Mouse (Mus musculus) forebrain, embryonic 16.5 days (tissue): ENCODE measurements around the gene Dennd5b. TPM values are rescaled to one million over a fixed set of nuclear protein-coding genes. Genes with fewer than 3 reads are reported as not detected.
"Not testable (repeated sequence)": the region's sequence is repeated elsewhere in the genome, so short reads cannot be mapped to it uniquely, and the experiment has no call there.

Source experiments
- ATAC-seq: fragments of 200-750 bp; cut with Nextera tagmentation; 2 replicates; pipeline ENCODE4 v1.8.0; 2017; ENCODE audit warnings: mild to moderate bottlenecking, moderate library complexity
- H3K27ac ChIP-seq: fragments of 300-500 bp; sonication (generic); 2 replicates; pipeline ENCODE4 v1.5.1; 2014; ENCODE audit warnings: low read length, control low read depth
- H3K27me3 ChIP-seq: fragments of 300-500 bp; sonication (generic); replicated peaks from 2 replicates; pipeline ENCODE4 v1.6.1; 2014; ENCODE audit warnings: low read length; ENCODE audit not compliant: control insufficient read depth, insufficient read depth
- H3K36me3 ChIP-seq: fragments of 300-500 bp; sonication (generic); 2 replicates; pipeline ENCODE4 v1.6.1; 2014; ENCODE audit not compliant: control insufficient read depth, insufficient read depth
- H3K4me1 ChIP-seq: fragments of 300-500 bp; sonication (generic); replicated peaks from 2 replicates; pipeline ENCODE4 v1.6.1; 2014; ENCODE audit warnings: low read length; ENCODE audit not compliant: control insufficient read depth, insufficient read depth
- H3K4me2 ChIP-seq: fragments of 300-500 bp; sonication (generic); 2 replicates; pipeline ENCODE4 v1.6.1; 2014; ENCODE audit warnings: mild to moderate bottlenecking, low read length, control low read depth
- H3K4me3 ChIP-seq: fragments of 300-500 bp; sonication (generic); replicated peaks from 2 replicates; pipeline ENCODE4 v1.5.1; 2014; ENCODE audit warnings: mild to moderate bottlenecking, low read length, control low read depth
- H3K9ac ChIP-seq: fragments of 300-500 bp; sonication (generic); replicated peaks from 2 replicates; pipeline ENCODE4 v1.6.1; 2014; ENCODE audit warnings: low read depth, low read length, control low read depth
- H3K9me3 ChIP-seq: fragments of 300-500 bp; sonication (generic); 2 replicates; pipeline ENCODE4 v1.6.1; 2016; ENCODE audit warnings: low read length; ENCODE audit not compliant: control insufficient read depth
- WGBS: fragments of 180-500 bp; shearing (Covaris S2); extraction: QIAGEN DNeasy Blood & Tissue Kit; methylation state at CpG from one replicate; pipeline ENCODE4 v1.1.7; 2014; 5-methylcytosine and 5-hydroxymethylcytosine counted together
- polyA plus RNA-seq: library from polyadenylated mRNA; unstranded; fragments of >200 nt; fragmentation: Nextera tagmentation; extraction: Ambion mirVana; gene quantifications from 2 replicates; pipeline ENCODE4 v1.2.1, GENCODE M21; 2015

Gene Dennd5b
- polyA plus RNA-seq, 1 experiment from 2014 or later, result 15.2 TPM

DNA sequence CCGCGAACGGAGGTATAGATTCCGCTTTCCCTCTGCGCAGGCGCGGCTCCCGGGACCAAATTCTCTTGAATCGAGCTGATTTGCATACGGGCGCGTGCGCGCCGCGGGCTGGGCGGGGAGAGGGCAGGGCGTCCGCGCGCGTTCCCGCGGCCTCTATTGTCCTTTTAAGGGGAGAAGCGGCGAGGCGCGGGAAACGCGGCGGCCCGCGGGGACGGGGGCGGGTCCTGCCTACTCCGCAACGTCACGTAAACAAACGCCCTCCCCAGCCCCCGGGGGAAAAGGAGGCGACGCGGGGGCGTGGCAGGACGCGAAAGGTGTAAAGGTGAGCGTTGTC is 155.1 kb downstream of the Dennd5b start, which contains the start of gene Sinhcaf:
Gene Sinhcaf, minus strand, starts transcription at position 59 of the 334 bp plus-strand sequence.
- ATAC-seq, result peak; percentile 81
- peak within 1 kb of the TSS; percentile 81 for H3K4me2 ChIP-seq
- peak within 1 kb of the TSS; percentile 62 for H3K4me3 ChIP-seq
- no peaks in the 10 kb centered on the region for H3K36me3 ChIP-seq
- H3K4me1 ChIP-seq, result peaks cover 21% of the 10 kb centered on the region
- peak within 1 kb of the TSS; percentile 84 for H3K9ac ChIP-seq
- no peaks in the 10 kb centered on the region for H3K27me3 ChIP-seq
- H3K9me3 ChIP-seq, result no peaks in the 10 kb centered on the region
- peak within 1 kb of the TSS; percentile 64 for H3K27ac ChIP-seq
- WGBS, result under 1% methylated on average over 47 of the region's 47 CpGs

DNA sequence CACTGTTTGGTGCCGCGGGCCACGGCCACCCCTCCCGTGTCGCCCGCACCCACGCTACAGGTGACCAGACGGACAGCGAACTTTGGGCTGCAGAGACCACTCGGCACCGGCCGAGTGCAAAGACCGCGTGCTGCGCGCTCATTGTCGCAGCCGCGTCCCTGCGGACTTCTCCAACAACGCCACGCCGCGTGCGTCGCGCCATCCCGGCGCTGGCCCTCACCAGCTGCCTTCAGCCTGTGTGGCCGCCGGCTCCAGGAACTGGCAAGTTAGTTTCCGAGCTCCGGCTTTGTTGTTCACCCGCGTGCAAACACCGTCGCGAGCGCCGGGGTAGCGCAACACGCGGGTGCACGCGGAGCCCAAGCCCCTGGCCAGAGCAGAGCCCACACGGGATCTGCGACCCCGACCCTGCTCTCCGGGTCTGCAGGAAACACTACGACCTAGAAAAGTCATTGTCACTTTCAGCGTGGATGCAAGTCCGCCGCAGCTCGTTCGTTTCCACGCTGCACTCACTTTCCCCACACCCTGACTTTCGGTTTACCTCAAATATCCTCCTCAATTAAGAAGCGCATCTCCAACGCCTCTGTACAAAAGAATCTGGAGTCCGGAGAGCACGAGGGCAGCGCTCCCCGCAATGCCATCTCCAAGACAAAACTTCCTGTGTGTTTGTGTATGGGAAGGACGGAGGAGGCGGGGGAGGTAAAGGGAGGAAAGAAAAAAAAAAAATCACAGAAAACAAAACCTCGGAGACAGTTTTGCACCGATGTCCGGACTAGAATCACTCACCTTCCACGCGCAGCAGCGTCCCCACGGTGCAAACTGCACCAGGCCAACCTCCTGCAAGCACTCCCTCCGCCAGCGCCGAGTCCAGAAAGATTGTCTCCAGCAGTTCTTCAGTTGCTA is 155.7 kb downstream of the Dennd5b start:
- Histone ChIP-seq H3K4me1 (peaks cover 21% of the 10 kb centered on the region), H3K27ac (peak overlapping the region; percentile 64), H3K4me2 (peak overlapping the region; percentile 81), H3K9ac (peak overlapping the region; percentile 84), H3K4me3 (peak overlapping the region; percentile 62), H3K27me3 (no peaks in the 10 kb centered on the region), H3K9me3 (no peaks in the 10 kb centered on the region), H3K36me3 (no peaks in the 10 kb centered on the region)
- WGBS, result under 1% methylated on average over 72 of the region's 75 CpGs
- ATAC-seq, result peak; percentile 19

DNA sequence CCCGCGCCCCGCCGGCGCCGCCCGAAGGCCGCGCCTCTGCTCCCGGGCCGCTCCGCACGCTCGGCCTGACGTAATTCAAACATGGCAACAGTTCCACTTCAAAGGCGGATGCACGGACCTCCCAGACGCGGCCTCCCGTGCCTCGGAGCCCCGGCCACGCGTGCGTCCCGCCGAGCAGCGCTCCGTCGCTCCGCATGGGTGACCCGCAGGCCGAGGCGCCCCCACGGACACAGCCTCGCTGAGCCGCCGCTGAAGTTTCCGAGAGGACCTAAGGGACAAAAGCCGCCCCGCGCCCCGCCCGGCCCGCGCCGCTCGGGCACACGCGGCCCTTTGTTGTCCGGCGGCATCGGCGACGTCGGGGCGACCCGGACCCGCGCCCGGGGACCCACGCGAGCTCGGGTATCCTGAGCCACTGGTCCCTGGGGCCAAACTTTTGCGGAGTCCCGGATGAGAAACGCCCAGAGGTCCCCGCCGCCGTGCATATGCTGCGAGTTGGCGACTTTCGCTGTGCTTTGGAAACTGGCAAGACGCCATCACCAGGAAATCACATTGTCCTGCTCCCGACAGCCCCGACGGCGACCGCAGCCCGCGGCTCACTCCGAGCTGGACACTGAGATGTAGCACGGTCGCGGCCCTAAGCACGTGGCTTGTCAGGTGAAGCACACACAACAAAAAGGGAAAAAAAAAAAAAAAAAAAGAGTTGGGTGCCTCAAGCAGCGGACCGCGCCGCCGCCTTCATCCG is 156.5 kb downstream of the Dennd5b start:
- Histone ChIP-seq H3K9ac (peak overlapping the region; percentile 84), H3K27me3 (no peaks in the 10 kb centered on the region), H3K9me3 (no peaks in the 10 kb centered on the region), H3K4me2 (peak overlapping the region; percentile 81), H3K4me3 (peak overlapping the region; percentile 62), H3K27ac (peak overlapping the region; percentile 64), H3K36me3 (no peaks in the 10 kb centered on the region), H3K4me1 (peaks cover 21% of the 10 kb centered on the region)
- WGBS, result under 1% methylated on average over 92 of the region's 92 CpGs
- ATAC-seq, result peak; percentile 60

DNA sequence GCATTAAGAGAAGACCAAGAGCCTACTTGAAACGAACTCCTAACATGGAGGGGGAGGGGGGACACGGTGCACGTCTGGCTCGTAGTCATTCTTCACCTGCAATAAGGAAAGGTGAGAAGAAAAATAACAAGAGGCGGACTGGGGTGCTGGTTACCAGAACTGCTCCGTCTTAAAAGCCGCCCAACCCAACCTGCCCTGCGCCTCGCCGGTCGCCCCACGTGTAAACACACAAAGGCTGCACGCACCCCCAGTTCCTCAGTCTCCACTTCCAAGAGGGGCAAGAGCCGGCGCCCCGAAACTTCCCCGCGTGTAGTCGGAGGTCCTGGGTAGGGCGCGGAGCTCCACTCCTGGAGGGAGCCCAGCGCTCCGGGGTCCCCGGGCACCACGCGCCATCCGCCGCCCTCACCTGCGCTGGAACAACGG is 157.1 kb downstream of the Dennd5b start:
- no peak; the same call in 1 of the 2 replicates for ATAC-seq
- WGBS, result under 1% methylated on average over 29 of the region's 30 CpGs
- Histone ChIP-seq H3K9me3 (no peaks in the 10 kb centered on the region), H3K4me3 (peak overlapping the region; percentile 62), H3K27ac (peak overlapping the region; percentile 64), H3K4me1 (peaks cover 21% of the 10 kb centered on the region), H3K4me2 (peak overlapping the region; percentile 81), H3K9ac (peak overlapping the region; percentile 84), H3K27me3 (no peaks in the 10 kb centered on the region), H3K36me3 (no peaks in the 10 kb centered on the region)

DNA sequence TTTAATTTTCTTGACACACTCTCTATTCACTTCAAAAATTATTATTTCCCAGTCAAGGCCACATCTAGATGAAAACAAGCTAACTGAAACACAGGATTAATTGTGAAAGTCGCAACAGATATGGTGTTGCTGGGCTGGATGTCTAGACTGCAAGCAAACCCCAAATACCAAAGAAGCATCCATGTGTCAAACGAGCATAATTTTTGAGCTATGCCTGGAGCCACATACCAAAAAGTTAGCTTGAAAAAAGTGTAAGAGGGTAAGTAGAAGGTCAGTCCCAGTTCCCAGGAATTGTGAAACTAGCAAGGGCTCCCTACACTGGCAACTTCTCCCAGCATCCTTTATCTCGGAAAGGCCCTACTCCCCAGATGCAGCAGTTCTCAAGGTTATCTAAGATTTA is 157.8 kb downstream of the Dennd5b start:
- H3K9ac ChIP-seq, result no peak overlapping the region; the same call in 1 of the 2 replicates
- 10% methylated on average over 3 of the region's 3 CpGs for WGBS

DNA sequence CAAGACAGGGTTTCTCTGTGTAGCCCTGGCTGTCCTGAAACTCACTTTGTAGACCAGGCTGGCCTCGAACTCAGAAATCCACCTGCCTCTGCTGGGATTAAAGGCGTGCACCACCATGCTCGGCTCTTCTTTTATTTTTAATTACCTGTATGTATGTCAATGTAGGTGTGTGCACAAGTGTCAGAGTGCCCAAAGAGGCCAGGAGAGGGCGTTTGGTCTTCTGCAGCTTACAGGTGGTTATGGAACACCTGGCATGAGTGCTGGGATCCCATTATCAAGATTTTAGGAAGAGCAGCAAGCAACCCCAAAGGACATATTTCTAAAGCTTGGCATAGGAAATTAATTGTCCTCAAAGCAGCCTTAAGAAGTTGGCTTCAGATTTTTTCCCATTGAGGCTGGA is 159.1 kb downstream of the Dennd5b start:
- no peaks in the 10 kb centered on the region for H3K27me3 ChIP-seq
- H3K4me2 ChIP-seq, result no peak overlapping the region
- WGBS, result 64% methylated on average over 4 of the region's 4 CpGs
- H3K36me3 ChIP-seq, result no peaks in the 10 kb centered on the region
- H3K27ac ChIP-seq, result no peak overlapping the region
- H3K9me3 ChIP-seq, result no peaks in the 10 kb centered on the region
- H3K4me1 ChIP-seq, result peaks cover 21% of the 10 kb centered on the region
- no peak for ATAC-seq
- no peak overlapping the region for H3K4me3 ChIP-seq
- H3K9ac ChIP-seq, result no peak overlapping the region

More for the DNA sequence above, 157.8 kb downstream of the Dennd5b start:
- Histone ChIP-seq H3K4me3 (peak overlapping the region; percentile 62), H3K4me1 (peaks cover 21% of the 10 kb centered on the region), H3K9me3 (no peaks in the 10 kb centered on the region), H3K27ac (no peak overlapping the region), H3K27me3 (no peaks in the 10 kb centered on the region), H3K4me2 (peak overlapping the region; percentile 81), H3K36me3 (no peaks in the 10 kb centered on the region)
- ATAC-seq, result no peak

DNA sequence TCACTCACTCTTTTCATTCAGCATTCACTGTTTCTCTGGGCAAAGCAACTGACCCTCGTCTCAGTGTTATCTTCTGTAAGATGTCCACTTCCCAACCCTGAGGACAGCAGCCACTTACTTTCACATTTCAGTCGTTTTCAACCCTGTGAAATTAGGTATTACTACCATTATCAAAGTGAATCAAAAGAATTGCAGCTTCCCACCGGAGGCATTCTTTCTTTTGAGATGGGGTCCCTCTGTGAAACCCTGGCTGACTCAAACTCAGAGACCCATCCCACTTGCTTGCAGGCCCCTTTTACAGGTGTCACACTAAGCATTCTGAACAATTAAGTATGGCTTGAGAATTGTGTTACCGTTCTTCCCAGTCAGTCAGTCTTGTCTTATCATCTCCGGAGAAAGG is 159.6 kb downstream of the Dennd5b start:
- no peak overlapping the region for H3K4me3 ChIP-seq
- ATAC-seq, result no peak
- no peaks in the 10 kb centered on the region for H3K9me3 ChIP-seq
- no peak overlapping the region for H3K27ac ChIP-seq
- H3K27me3 ChIP-seq, result no peaks in the 10 kb centered on the region
- WGBS, result 54% methylated on average over 5 of the region's 5 CpGs
- no peak overlapping the region for H3K9ac ChIP-seq
- peaks cover 18% of the 10 kb centered on the region for H3K4me1 ChIP-seq
- no peak overlapping the region for H3K4me2 ChIP-seq
- H3K36me3 ChIP-seq, result no peaks in the 10 kb centered on the region

DNA sequence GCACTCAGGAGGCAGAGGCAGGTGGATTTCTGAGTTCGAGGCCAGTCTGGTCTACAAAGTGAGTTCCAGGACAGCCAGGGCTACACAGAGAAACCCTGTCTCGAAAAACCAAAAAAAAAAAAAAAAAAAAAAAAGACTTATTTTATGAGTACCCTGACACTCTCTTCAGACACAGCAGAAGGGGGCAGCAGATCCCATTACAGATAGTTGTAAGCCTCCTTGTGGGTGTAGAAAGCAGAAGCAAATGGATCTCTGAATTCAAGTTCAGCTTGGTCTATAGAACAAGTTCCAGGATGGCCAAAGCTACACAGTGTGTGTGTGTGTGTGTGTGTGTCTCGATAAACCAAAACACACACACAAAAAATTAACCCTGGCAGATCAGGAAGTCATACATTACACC is 161.1 kb downstream of the Dennd5b start:
- H3K27me3 ChIP-seq, H3K27ac ChIP-seq, H3K4me2 ChIP-seq, H3K4me3 ChIP-seq, H3K36me3 ChIP-seq, H3K9ac ChIP-seq, H3K9me3 ChIP-seq, ATAC-seq: not testable (repeated sequence)
- H3K4me1 ChIP-seq, result peaks cover 15% of the 10 kb centered on the region
- WGBS, result 89% methylated on average over 2 of the region's 3 CpGs
